Mouse (Mus musculus): ENCODE data around the gene Med13. TPM values are rescaled to one million over a fixed set of nuclear protein-coding genes. Genes with fewer than 3 reads are reported as not detected.
A peak's percentile ranks its signal among the peaks of the same experiment; 100 is the strongest.

The Med13 gene
- polyA plus RNA-seq, 1 experiment from 2014 or later = 4.5 TPM

DNA sequence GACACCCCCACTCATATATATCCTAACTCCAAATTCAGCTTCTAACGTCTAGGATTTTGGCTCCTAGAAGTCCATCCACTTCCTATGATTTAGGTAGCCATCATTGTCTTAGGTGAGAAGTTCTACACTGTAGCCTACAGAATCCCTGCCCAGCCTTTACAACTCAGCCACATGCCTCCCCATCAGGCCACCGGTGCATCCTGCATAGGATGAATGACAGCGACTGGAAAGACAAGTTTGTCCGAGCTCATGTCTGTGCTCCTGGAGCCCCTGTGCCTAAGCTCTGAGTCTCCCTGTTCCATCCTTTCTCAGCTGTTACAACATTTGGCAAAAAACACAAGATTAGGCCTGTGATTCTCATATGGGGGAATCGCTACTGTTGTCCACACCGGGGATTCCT lies 17.7 kb upstream of the Med13 start:
- Histone ChIP-seq H3K4me3 (no peak overlapping the region), H3K36me3 (no peaks in the 10 kb centered on the region), H3K4me1 (no peaks in the 10 kb centered on the region), H3K9ac (no peak overlapping the region), H3K4me2 (no peak overlapping the region), H3K27ac (no peak overlapping the region), H3K9me3 (replicated peaks) (no peaks in the 10 kb centered on the region), H3K27me3 (replicated peaks) (no peaks in the 10 kb centered on the region)
- ATAC-seq = no peak
- 79% methylated on average over 6 of the region's 6 CpGs for WGBS (ENCODE audit: insufficient replicate concordance)

DNA sequence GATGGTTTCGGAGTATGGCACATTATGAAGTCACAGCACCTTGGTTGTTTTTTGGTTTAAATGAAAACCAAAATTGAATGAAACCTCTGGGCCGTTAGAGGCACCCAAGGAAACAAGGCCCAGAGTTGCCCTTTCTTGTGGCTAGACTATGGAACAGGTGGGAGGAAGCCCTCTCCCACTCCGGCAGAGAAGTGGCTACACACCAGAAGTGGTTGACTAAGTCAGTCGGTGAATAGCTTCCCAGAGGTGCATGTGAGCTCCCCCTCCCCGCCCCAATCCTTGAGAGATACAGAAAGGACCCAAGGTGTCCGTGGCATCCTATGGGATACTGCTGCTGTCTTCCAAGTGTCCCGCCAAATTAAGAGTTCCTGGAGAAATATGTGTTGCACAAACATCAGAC lies 13.9 kb upstream of the Med13 start:
- Histone ChIP-seq H3K36me3 (no peaks in the 10 kb centered on the region), H3K27ac (no peak overlapping the region), H3K4me3 (no peak overlapping the region), H3K9me3 (replicated peaks) (no peaks in the 10 kb centered on the region), H3K4me2 (no peak overlapping the region), H3K27me3 (replicated peaks) (no peaks in the 10 kb centered on the region), H3K4me1 (no peaks in the 10 kb centered on the region), H3K9ac (no peak overlapping the region)
- 57% methylated on average over 7 of the region's 7 CpGs for WGBS (ENCODE audit: insufficient replicate concordance)
- no peak for ATAC-seq

DNA sequence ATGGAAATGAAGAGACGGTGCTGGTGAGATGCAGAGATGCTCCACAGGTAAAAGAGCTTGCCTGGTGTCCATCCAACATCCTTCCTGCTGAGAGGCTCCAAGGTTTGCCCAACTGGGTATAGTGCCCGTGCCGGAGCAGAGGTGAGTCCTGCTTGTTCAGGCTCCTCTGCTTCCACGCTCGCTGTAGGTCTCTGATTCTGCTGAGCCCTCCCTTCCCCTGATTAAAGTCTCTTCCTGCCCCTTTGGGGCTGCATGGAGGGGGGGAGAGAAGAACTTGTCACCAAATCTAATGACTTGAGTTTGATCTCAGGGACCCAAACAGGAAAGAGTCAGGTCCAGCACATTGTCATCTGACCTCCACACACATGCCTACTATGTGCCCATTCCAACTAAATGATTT lies 12.5 kb upstream of the Med13 start:
- Histone ChIP-seq H3K9me3 (replicated peaks) (no peaks in the 10 kb centered on the region), H3K4me1 (no peaks in the 10 kb centered on the region), H3K9ac (no peak overlapping the region), H3K27ac (no peak overlapping the region), H3K27me3 (replicated peaks) (no peaks in the 10 kb centered on the region), H3K36me3 (no peaks in the 10 kb centered on the region), H3K4me2 (no peak overlapping the region), H3K4me3 (no peak overlapping the region)
- WGBS (ENCODE audit: insufficient replicate concordance) = 75% methylated on average over 5 of the region's 5 CpGs
- no peak for ATAC-seq

DNA sequence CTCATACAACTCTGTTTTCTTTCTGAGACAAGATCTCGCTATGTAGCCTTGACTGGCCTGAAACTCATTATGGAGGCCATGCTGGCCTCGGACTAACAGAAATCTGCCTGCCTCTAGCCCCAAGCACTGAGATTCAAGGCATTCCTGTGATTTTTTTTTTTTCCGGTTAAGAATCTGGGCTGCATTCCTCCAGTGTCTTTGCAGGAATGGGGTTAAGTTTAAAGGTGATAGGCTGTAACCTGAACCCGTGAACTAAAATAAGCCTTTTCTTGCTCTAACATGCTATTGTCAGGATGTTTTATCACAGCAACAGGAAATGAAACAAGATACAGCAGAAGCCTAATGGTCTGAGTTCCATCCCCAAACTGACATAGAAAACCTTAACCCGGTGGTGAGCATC lies 11.6 kb upstream of the Med13 start:
- no peaks in the 10 kb centered on the region for H3K4me1 ChIP-seq
- no peak overlapping the region for H3K9ac ChIP-seq
- H3K36me3 ChIP-seq = no peaks in the 10 kb centered on the region
- H3K4me3 ChIP-seq = no peak overlapping the region
- H3K27ac ChIP-seq = no peak overlapping the region
- no peak overlapping the region for H3K4me2 ChIP-seq
- WGBS (ENCODE audit: insufficient replicate concordance) = 53% methylated on average over 5 of the region's 5 CpGs
- no peak for ATAC-seq
- H3K9me3 ChIP-seq (replicated peaks) = no peaks in the 10 kb centered on the region
- H3K27me3 ChIP-seq (replicated peaks) = no peaks in the 10 kb centered on the region; the same call in 1 of the 2 replicates

DNA sequence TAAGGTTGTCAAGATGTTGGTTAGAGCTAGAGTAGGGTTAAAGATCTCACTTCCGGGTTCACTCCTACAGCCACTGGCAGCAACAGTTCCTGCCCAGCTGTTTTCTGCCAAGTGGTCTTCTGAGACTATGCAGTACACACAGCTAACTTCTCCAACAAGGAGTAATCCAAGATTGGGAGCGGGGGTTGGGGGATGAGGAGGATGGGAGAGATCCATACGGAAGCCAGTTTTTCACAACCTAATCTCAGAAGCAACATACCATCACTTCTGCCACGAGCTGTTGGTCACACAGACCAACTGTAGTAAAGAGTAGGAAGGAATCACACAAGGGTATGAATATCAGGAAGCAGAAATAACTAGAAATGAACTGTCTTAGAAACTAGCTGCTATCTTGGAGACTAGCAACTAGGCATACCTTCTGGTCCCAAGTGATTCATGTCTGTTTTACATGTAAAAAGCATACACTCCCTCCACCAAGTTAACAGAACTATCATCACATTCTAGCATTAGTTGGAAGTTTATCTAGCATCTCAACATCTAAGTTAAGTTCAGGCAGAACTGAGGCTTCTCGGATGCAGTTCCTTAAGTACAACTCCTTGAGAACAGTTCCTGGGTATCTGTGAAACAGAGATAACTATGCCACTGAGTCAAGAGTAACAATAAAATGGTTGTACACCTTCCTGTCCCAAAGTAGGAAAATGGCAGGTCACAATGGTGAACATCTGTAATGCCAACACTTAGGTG lies 7.5 kb upstream of the Med13 start:
- no peak overlapping the region for H3K4me3 ChIP-seq
- peaks cover 12% of the 10 kb centered on the region; the same call in 1 of the 2 replicates for H3K27me3 ChIP-seq (replicated peaks)
- no peak overlapping the region for H3K27ac ChIP-seq
- no peak for ATAC-seq
- no peaks in the 10 kb centered on the region for H3K9me3 ChIP-seq (replicated peaks)
- no peaks in the 10 kb centered on the region for H3K4me1 ChIP-seq
- WGBS (ENCODE audit: insufficient replicate concordance) = 54% methylated on average over 5 of the region's 5 CpGs
- H3K36me3 ChIP-seq = no peaks in the 10 kb centered on the region
- no peak overlapping the region for H3K9ac ChIP-seq
- no peak overlapping the region for H3K4me2 ChIP-seq

DNA sequence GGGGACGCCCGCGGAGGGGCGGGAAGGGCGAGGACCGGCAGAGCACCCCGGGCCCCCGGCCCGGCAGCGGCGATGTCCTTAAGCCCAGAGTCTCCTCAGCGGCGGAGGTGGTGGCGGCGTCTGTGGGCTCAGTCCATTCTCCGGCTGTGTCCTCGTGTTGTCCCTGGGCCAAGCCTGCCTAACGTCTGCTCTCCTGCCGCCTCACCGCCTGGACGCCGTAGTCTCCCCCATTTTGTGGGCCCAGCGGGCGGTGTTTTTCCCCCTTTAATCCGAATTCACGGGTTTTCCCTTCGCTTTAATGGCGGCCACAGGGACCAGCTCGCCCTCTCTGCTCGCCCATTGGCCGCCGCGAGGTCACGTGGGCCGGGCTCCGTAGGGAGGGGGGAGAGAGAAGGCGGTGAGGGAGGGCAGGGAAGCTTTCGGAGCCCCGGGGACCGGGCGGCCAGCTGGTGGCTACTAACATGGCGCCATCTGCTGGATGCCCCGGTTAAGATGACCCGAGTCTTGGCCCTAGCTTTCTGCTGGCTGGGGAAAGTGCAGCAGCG lies 654 bp upstream of the Med13 start:
- Histone ChIP-seq H3K4me3 (peak overlapping the region; percentile 98), H3K27ac (peak overlapping the region; percentile 95), H3K27me3 (replicated peaks) (peaks cover 15% of the 10 kb centered on the region), H3K4me2 (peak overlapping the region; percentile 79), H3K36me3 (peaks cover 21% of the 10 kb centered on the region), H3K9me3 (replicated peaks) (no peaks in the 10 kb centered on the region), H3K4me1 (peaks cover 28% of the 10 kb centered on the region), H3K9ac (peak overlapping the region; percentile 96)
- WGBS (ENCODE audit: insufficient replicate concordance) = under 1% methylated on average over 43 of the region's 45 CpGs
- ATAC-seq = peak; percentile 97

DNA sequence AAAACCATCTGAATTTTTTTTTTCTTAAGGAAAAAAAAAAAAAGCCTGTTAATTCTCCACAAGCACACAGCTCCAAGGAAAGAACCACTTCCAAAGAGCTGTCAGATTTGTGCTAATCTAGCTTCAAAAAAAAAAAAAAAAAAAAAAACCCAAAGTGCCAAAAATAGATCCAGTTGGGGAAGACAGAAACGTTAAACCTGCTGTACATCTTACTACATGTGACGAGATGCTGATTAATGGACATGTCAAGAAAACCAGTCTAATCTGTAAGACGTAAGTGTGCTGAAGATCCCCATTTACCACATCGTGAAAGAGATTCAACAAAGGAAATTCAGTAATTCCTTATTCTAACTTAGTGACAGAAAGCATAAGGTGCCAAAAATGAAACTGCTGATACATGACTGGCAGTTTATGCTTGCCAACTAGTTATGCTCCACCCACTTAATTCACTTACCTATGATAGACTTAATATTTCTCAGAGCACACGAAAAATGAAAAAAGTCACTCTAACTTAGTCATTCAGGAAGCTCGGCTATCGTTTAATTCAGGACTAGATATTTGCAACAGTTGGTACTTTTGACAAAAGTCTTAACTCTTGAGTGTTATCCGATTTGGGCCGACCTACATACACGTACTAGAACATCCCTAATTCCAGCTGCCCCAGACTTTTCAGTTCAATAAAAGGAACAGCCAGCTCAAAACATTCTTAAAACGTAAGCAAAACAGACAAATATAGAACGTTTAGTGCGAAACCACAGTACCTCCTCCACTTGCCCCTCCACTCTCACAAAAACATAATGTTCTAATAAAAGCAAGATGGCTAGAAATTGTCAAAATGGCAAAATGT lies 1.2 kb downstream of the Med13 start:
- H3K4me3 ChIP-seq = peak overlapping the region; percentile 98
- H3K9ac ChIP-seq = peak overlapping the region; percentile 96
- H3K27me3 ChIP-seq (replicated peaks) = peaks cover 11% of the 10 kb centered on the region
- peaks cover 30% of the 10 kb centered on the region for H3K36me3 ChIP-seq
- 4% methylated on average over 13 of the region's 13 CpGs for WGBS (ENCODE audit: insufficient replicate concordance)
- ATAC-seq = no peak
- H3K27ac ChIP-seq = peak overlapping the region; percentile 95
- H3K9me3 ChIP-seq (replicated peaks) = no peaks in the 10 kb centered on the region
- H3K4me2 ChIP-seq = peak overlapping the region; percentile 79
- H3K4me1 ChIP-seq = peaks cover 38% of the 10 kb centered on the region

DNA sequence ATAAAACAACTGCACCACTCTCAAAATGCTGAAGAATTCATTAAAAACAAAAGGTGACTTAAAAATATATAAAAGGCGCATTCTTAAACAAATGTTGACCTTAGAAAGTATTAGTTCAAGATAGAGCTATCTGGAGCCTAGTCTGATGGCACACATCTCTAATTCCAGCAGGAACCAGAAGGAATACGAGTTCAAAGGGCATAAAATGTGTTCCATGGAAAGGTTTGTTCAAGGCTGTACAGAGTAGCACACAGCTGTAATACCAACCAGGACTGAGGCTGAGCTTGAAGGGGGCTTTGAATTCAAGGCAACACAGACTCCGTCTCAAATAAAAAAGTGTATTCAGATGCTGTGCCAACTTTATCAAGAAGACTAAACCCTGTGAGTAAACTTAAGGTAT lies 3.8 kb downstream of the Med13 start:
- H3K36me3 ChIP-seq = peaks cover 30% of the 10 kb centered on the region
- H3K9me3 ChIP-seq (replicated peaks) = no peaks in the 10 kb centered on the region
- peaks cover 46% of the 10 kb centered on the region for H3K4me1 ChIP-seq
- H3K4me3 ChIP-seq = no peak overlapping the region
- ATAC-seq = no peak
- H3K27me3 ChIP-seq (replicated peaks) = no peaks in the 10 kb centered on the region
- no peak overlapping the region for H3K9ac ChIP-seq
- no peak overlapping the region for H3K4me2 ChIP-seq
- 76% methylated on average over 3 of the region's 3 CpGs for WGBS (ENCODE audit: insufficient replicate concordance)
- H3K27ac ChIP-seq = no peak overlapping the region

DNA sequence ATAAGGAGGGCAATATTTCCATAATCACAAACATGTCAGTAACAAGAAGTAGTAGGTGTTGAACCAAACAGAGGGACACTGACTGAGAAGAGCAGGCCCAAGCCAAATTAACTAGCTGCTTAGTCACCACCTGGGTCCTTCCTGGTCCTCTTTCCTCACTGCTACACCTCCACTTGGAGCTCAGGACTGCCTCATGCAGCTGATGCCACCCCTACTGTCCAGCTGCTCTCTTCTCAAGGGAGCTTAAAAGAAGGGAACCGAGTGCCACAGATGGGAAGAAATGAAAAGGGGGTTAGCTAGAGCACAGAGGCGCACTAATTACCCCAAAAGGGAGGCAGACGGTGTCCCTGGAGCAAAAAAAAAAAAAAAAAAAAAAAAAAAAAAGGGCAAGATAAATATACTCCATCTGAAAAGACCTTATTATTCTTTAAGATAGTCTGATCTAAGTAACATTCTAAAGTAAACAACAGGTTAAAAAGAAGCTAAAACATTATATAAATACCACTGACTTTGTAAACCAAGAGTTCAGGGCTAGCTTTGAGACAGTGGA lies 5.6 kb downstream of the Med13 start:
- Histone ChIP-seq H3K27me3 (replicated peaks) (no peaks in the 10 kb centered on the region), H3K4me3 (no peak overlapping the region), H3K4me1 (peaks cover 48% of the 10 kb centered on the region), H3K36me3 (peaks cover 33% of the 10 kb centered on the region), H3K9me3 (replicated peaks) (no peaks in the 10 kb centered on the region), H3K9ac (no peak overlapping the region), H3K4me2 (no peak overlapping the region), H3K27ac (0 out of 2 replicates have a peak overlapping the region, but pooled peaks have one; percentile 40)
- ATAC-seq = no peak
- WGBS (ENCODE audit: insufficient replicate concordance) = 69% methylated on average over 3 of the region's 3 CpGs

DNA sequence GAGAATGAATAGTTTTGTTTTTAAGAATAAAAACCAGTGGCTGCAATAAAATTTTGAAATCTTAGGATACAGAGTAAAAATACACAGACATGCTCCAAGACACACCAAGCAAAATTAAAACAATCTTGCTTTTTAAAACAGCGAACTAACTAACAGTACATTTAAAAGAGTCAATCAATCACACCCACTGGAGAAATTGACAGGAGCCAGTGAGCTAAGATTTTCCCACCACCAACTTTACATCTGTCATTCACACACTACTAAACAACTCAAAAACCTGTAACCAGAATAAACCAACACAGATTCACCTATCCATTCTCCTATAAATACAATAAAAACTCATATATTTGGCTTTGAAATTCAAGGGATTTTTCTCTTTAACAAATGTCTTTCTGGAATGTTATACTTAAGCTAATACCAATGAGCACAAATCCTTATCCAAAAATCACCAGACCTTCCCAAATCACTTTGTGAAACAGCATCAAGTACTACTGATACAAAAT lies 6.7 kb downstream of the Med13 start:
- H3K27me3 ChIP-seq (replicated peaks) = no peaks in the 10 kb centered on the region

DNA sequence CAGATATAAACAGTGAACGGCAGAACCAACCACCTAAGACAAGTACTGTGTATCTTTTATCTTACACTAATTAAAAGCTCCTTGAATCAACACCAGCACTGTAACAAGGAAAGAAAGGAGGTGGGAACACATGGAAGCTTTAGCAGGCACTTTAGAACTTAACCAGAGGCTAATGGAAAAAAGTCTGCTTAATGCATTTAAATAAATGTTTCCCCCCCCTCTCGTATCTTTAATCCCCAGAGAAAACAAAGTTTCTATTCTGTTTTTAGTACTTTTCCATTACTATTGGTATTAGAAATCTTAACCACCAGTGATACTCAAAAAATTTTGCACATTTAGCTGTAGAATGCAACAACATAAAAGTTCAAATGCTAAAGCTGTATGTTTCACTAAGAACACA lies 8.1 kb downstream of the Med13 start:
- Histone ChIP-seq H3K27ac (no peak overlapping the region), H3K9me3 (replicated peaks) (no peaks in the 10 kb centered on the region), H3K4me3 (no peak overlapping the region), H3K27me3 (replicated peaks) (no peaks in the 10 kb centered on the region), H3K36me3 (peaks cover 42% of the 10 kb centered on the region), H3K9ac (no peak overlapping the region), H3K4me1 (peaks cover 41% of the 10 kb centered on the region), H3K4me2 (no peak overlapping the region)
- 60% methylated on average over 2 of the region's 2 CpGs for WGBS (ENCODE audit: insufficient replicate concordance)
- no peak for ATAC-seq

More for the DNA sequence above, 6.7 kb downstream of the Med13 start:
- WGBS (ENCODE audit: insufficient replicate concordance) = 87% methylated on average over 1 of the region's 1 CpGs
- Histone ChIP-seq H3K4me2 (no peak overlapping the region), H3K9me3 (replicated peaks) (no peaks in the 10 kb centered on the region), H3K36me3 (peaks cover 38% of the 10 kb centered on the region), H3K4me3 (no peak overlapping the region), H3K27ac (no peak overlapping the region), H3K4me1 (peaks cover 46% of the 10 kb centered on the region), H3K9ac (no peak overlapping the region)
- no peak for ATAC-seq

DNA sequence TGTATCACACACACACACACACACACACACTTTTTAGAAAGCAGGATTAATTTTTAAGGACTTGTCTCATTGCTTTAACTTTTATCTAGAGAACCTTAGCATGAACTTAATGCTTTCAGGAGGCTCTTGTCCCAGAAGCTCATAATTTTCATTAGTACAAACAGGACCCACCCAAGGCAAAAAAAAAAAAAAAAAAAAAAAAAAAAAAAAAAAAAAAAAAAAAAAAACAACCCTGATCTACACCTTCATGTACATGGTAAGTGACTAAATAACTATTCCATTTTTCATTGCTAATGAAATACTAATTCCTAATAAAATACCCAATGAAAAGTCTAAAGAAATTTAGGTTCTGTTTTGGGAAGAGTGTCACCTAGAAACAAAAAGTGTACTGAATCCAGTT lies 8.5 kb downstream of the Med13 start:
- H3K9ac ChIP-seq = no peak overlapping the region
- H3K4me3 ChIP-seq = no peak overlapping the region
- no peak overlapping the region for H3K27ac ChIP-seq
- no peaks in the 10 kb centered on the region for H3K27me3 ChIP-seq (replicated peaks)
- peaks cover 41% of the 10 kb centered on the region for H3K36me3 ChIP-seq
- no peak overlapping the region for H3K4me2 ChIP-seq
- no peak for ATAC-seq
- H3K9me3 ChIP-seq (replicated peaks) = no peaks in the 10 kb centered on the region
- peaks cover 37% of the 10 kb centered on the region for H3K4me1 ChIP-seq
